Mouse (Mus musculus) G1E (cell line): ENCODE measurements around the gene Hsp90ab1. TPM values are rescaled to one million over a fixed set of nuclear protein-coding genes. Genes with fewer than 3 reads are reported as not detected.

Experiments used
- ATAC-seq: 2 replicates; pipeline ENCODE4 v1.8.0; 2016; ENCODE audit warnings: mild to moderate bottlenecking; ENCODE audit not compliant: insufficient number of reproducible peaks, poor library complexity, low FRiP score, severe bottlenecking; ENCODE audit errors: extremely low read depth
- DNase-seq: peaks from one replicate; pipeline ENCODE4 v3.0.0; 2012; ENCODE audit warnings: low spot score
- H3K27me3 ChIP-seq: 2 replicates; pipeline ENCODE4 v1.6.1; 2012; ENCODE audit warnings: mild to moderate bottlenecking, low read length, inconsistent platforms; ENCODE audit not compliant: insufficient read depth
- H3K36me3 ChIP-seq: replicated peaks from 2 replicates; pipeline ENCODE3; 2012; ENCODE audit warnings: mild to moderate bottlenecking, inconsistent platforms
- H3K4me1 ChIP-seq: 2 replicates; pipeline ENCODE4 v1.6.1; 2012; ENCODE audit warnings: low read depth, low read length, inconsistent platforms, mixed read lengths; ENCODE audit not compliant: insufficient read depth
- H3K4me3 ChIP-seq: 2 replicates; pipeline ENCODE4 v1.5.1; 2012; ENCODE audit warnings: low read depth, mild to moderate bottlenecking, inconsistent platforms, low read length, moderate library complexity, mixed read lengths
- H3K9me3 ChIP-seq: replicated peaks from 2 replicates; pipeline ENCODE4 v1.6.1; 2012; ENCODE audit warnings: inconsistent platforms
- CTCF ChIP-seq: IDR thresholded peaks from 2 replicates; pipeline ENCODE4 v1.5.1; 2012; ENCODE audit warnings: low read depth, low read length, inconsistent platforms, mixed read lengths
- GATA1 ChIP-seq: IDR thresholded peaks from 2 replicates; pipeline ENCODE4 v1.6.1; 2012; ENCODE audit warnings: borderline replicate concordance, low read length, inconsistent platforms, mixed read lengths
- GATA2 ChIP-seq: IDR thresholded peaks from 2 replicates; pipeline ENCODE4 v1.6.1; 2012; ENCODE audit warnings: low read depth, low read length, inconsistent platforms, borderline replicate concordance
- POLR2AphosphoS5 ChIP-seq: IDR thresholded peaks from 2 replicates; pipeline ENCODE4 v1.6.1; 2012; ENCODE audit warnings: low read depth, low read length, inconsistent platforms; ENCODE audit not compliant: insufficient replicate concordance
- TAL1 ChIP-seq: conservative IDR thresholded peaks from 2 replicates; pipeline ENCODE4 v1.6.1; 2012; ENCODE audit warnings: low read depth, low read length, inconsistent platforms, mixed read lengths
- polyA plus RNA-seq: library from polyadenylated mRNA; stranded (reverse); fragments of >175 nt; gene quantifications from 2 replicates; pipeline ENCODE4 v1.2.3, GENCODE M21; 2012
- total RNA-seq, 2 experiments: library from RNA; stranded (forward) in 1 of 2; stranded (reverse) in 1 of 2; fragments of 200-1000 nt in 1 of 2; fragments of >200 nt in 1 of 2; fragmentation: Nextera tagmentation in 1 of 2; gene quantifications; 2 replicates each; pipeline ENCODE4 v1.2.3; 2014 to 2017

Hsp90ab1 gene
- total and polyA plus RNA-seq, 3 experiments = 1,104 to 1,547 (median 1,427) TPM

GRCm38 (mm10) chr17:45563655-45564530, 9.2 kb downstream of the Hsp90ab1 start, which contains the start of gene Slc35b2:
Gene Slc35b2, plus strand, starts transcription at chr17:45563874.
- H3K4me1 ChIP-seq = peaks cover 56% of the 10 kb centered on the region
- peaks cover 78% of the 10 kb centered on the region for H3K36me3 ChIP-seq
- TF ChIP-seq GATA1 (no peak), GATA2 (no peak), CTCF (peak; percentile 43; the same call in 1 of the 2 replicates)
- peak within 1 kb of the TSS; percentile 98 for H3K4me3 ChIP-seq
- no peaks in the 10 kb centered on the region for H3K27me3 ChIP-seq
- DNase-seq (peak; percentile 91), ATAC-seq (peak; percentile 65)
- H3K9me3 ChIP-seq = no peaks in the 10 kb centered on the region

- DNase-seq (no peak), ATAC-seq (no peak)
- Histone ChIP-seq H3K4me1 (peaks cover 54% of the 10 kb centered on the region), H3K4me3 (no peak overlapping the region; the same call in 1 of the 2 replicates), H3K9me3 (no peaks in the 10 kb centered on the region), H3K36me3 (peaks cover 78% of the 10 kb centered on the region), H3K27me3 (no peaks in the 10 kb centered on the region)
- TF ChIP-seq GATA1 (no peak), GATA2 (no peak), CTCF (no peak), TAL1 (no peak), POLR2AphosphoS5 (no peak)
Observed at GRCm38 (mm10) chr17:45563216-45563615, 9.9 kb downstream of the Hsp90ab1 start.

GRCm38 (mm10) chr17:45559732-45560525, 13.1 kb downstream of the Hsp90ab1 start:
- H3K4me1 ChIP-seq = peaks cover 54% of the 10 kb centered on the region
- no peaks in the 10 kb centered on the region for H3K27me3 ChIP-seq
- H3K36me3 ChIP-seq = peaks cover 55% of the 10 kb centered on the region
- no peak for TF ChIP-seq CTCF
- TF ChIP-seq GATA2 = no peak
- TF ChIP-seq GATA1 = no peak
- no peak for TF ChIP-seq TAL1
- no peak for TF ChIP-seq POLR2AphosphoS5
- DNase-seq = no peak
- H3K9me3 ChIP-seq = no peaks in the 10 kb centered on the region
- H3K4me3 ChIP-seq = no peak overlapping the region
- ATAC-seq = no peak

- Histone ChIP-seq H3K4me3 (peak overlapping the region; percentile 6; the same call in 1 of the 2 replicates), H3K27me3 (peaks cover 3% of the 10 kb centered on the region; the same call in 1 of the 2 replicates), H3K9me3 (no peaks in the 10 kb centered on the region), H3K4me1 (peaks cover 51% of the 10 kb centered on the region), H3K36me3 (peaks cover 52% of the 10 kb centered on the region)
- no peak for TF ChIP-seq CTCF
- TF ChIP-seq TAL1 = no peak
- TF ChIP-seq POLR2AphosphoS5 = no peak
- no peak for TF ChIP-seq GATA1
- no peak for TF ChIP-seq GATA2
- ATAC-seq (no peak), DNase-seq (no peak)
Observed at GRCm38 (mm10) chr17:45557998-45558862, 14.8 kb downstream of the Hsp90ab1 start.

- H3K27me3 ChIP-seq = peaks cover 7% of the 10 kb centered on the region
- ATAC-seq = 0 out of 2 replicates have a peak, but pooled peaks have one; percentile 10
- peak overlapping the region; percentile 83 for H3K4me3 ChIP-seq
Observed at GRCm38 (mm10) chr17:45557246-45557824, 15.7 kb downstream of the Hsp90ab1 start.

More at GRCm38 (mm10) chr17:45557246-45557824, 15.7 kb downstream of the Hsp90ab1 start:
- DNase-seq = no peak
- Histone ChIP-seq H3K9me3 (no peaks in the 10 kb centered on the region), H3K36me3 (peaks cover 44% of the 10 kb centered on the region), H3K4me1 (peaks cover 48% of the 10 kb centered on the region)
- TF ChIP-seq TAL1 (no peak), GATA2 (no peak), CTCF (no peak)
